Mouse (Mus musculus): Measurements from ENCODE around the gene Atad5.

Gene Atad5

GRCm38 (mm10) chr11:80150566-80150965 is 61.4 kb downstream of the Atad5 start:
- DNase-seq (ENCODE audit: extremely low spot score), result no peak

DNA sequence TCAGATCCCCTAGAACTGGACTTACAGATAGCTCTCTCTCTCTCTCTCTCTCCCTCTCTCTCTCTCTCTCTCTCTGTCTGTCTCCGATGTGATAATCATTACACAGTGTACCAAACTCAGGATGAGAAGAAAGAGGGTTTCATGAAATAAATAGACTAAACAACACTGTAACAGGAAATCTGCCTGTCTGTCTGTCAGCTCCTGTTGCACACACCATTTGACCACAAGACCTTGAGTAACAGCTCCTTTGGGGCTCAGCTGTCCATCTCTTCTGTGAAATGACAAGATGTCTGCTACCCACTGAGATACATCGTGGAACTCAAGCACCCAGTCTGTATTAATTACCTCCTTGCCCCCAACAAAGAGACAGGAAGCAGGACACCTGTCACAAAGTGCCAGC is 62.3 kb downstream of the Atad5 start:
- no peak for DNase-seq (ENCODE audit: extremely low spot score)

GRCm38 (mm10) chr11:80152376-80152775 is 63.2 kb downstream of the Atad5 start:
- DNase-seq (ENCODE audit: extremely low spot score), result no peak

GRCm38 (mm10) chr11:80153857-80154495 is 64.8 kb downstream of the Atad5 start, which contains the start of gene Adap2:
Gene Adap2 (plus strand): TSS chr11:80154105.
- peak; percentile 89 for DNase-seq (ENCODE audit: extremely low spot score)

DNA sequence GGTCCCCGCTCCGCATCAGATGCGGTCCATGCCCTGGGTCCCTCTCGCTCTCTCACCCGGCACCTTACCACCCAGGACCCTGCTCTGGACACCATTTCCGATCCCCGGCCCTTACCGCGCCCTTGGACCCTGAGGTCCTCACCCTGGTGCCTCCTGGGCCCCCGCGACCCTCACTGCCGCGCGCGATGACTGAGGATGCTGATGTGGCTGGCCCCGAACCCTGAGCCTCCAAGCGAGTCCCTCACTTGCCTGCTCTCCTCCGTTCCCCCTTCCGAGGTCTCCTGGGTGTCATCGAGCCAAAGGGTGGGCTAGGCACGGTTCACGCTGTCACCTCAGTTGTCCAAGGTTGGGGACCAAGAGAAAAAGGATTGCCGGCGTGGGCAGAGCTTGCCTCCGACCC is 65.3 kb downstream of the Atad5 start:
- no peak for DNase-seq (ENCODE audit: extremely low spot score)

- no peak for DNase-seq (ENCODE audit: extremely low spot score)
Observed at GRCm38 (mm10) chr11:80155541-80155940, 66.3 kb downstream of the Atad5 start.

DNA sequence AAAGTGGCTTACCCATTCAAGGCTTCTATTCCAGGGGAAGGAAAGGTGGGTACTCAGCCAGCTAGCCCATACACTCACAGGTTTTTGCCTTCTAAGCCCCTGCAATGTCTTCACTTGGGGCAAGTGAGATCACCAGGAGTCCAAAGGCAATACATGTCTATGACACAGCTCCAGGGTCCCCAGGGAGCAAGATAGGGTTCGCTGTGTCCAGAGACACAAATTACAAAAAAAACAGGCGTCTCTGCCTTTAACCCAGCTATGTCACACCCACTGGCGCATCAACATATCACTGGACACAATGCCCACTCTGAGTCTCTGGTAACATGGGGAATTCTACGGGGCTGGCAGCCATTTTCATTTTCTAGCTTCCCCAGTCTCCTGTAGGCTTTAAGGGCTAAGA is 66.8 kb downstream of the Atad5 start:
- no peak for DNase-seq (ENCODE audit: extremely low spot score)

DNA sequence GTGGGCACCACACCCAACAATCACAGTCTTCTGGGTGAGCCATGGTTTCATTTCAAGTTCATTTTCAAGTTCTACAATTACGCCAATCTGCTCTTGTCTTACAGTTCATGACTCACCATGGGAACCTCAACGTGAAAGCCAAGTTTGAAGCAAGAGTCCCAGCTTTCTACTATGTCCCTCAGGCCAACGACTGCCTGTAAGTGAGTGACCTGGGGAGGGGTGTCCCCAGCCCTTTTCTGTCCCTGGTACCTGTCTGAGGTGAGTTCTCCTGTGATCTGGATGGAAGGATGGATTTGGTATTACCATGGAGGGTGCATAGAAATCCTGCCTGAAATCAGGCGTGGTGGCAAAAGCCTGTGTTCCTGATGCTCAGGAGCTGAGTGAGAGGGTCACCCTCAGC is 67.6 kb downstream of the Atad5 start:
- DNase-seq (ENCODE audit: extremely low spot score), result no peak

DNA sequence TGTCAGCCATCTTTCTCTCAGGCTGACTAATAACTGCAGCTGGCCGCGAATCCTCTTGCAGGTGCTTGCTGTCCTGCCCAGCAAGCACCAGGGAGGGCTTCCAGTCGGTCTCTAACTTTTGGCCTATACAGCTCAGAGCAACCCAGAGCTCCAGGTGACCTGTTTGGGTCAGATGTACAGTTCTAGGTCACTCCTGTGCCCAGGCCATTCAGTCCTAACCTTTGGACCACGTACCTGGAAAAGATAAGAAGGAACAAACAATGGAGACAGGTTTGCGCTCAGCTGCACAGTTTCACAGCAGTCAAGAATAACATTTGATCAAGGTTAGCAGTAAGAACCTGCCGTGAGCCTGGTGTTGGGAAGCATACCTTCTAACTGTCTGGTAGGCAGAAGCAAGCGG is 69.8 kb downstream of the Atad5 start:
- DNase-seq (ENCODE audit: extremely low spot score), result no peak

DNA sequence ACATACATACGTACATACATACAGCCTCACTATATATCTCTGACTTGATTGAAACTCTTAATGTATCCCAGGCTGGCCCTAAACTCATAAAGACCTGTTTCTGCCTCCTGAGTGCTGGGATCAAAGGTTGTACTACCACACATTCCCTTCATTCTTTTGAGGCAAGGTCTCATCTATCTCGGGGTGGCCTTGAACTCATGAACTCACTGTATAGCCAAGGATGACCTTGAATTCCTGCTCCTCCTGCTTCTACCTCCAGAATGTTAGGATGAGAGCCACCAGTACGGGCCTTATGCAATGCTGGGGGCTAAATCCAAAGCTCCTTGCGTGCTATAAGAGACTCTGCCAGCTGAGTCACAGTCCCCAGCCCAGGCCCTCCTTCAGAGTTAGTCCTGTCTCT is 71.8 kb downstream of the Atad5 start:
- DNase-seq (ENCODE audit: extremely low spot score), result no peak

DNA sequence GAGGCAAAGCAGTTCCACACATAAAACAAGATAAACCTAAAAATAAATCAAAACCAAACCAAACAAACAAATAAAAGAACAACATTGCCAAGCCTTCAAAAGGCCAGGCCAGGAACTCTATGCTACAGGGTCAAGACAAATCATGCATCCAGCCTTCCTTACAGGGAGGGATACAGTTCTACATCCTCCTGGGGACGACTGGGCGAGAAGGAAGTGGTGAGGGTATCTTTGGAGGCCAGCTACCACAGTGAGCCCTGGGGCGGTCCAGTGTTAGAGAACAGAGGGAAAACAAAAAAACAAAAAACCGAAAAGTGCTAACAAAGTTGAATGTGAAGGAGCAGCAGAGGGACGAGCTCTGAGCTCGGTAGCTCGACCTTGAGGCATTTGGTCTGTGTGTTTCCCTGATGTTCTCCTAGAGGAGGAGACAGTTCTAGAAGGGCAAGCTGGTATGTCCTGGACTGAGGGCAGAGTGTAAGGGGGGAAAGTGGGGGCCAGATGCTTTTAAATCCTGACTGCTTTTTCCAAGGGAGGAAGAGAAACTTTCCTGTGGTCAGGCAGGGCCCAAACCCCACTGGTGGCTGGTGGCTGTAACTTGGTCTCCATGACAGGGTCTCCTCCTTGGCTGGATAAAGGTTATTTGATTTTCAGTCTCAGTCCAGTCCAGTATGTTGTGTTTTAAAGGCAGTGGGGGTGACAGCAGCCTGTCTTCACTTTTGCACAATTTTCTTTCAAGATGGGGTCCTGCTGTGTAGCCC is 74.3 kb downstream of the Atad5 start:
- DNase-seq (ENCODE audit: extremely low spot score), result no peak

GRCm38 (mm10) chr11:80164224-80164623 is 75.0 kb downstream of the Atad5 start:
- DNase-seq (ENCODE audit: extremely low spot score), result no peak

- no peak for DNase-seq (ENCODE audit: extremely low spot score)
Observed at GRCm38 (mm10) chr11:80168121-80168520, 78.9 kb downstream of the Atad5 start.

GRCm38 (mm10) chr11:80168611-80169249 is 79.5 kb downstream of the Atad5 start:
- DNase-seq (ENCODE audit: extremely low spot score), result no peak

GRCm38 (mm10) chr11:80169629-80170028 is 80.4 kb downstream of the Atad5 start:
- DNase-seq (ENCODE audit: extremely low spot score), result no peak

GRCm38 (mm10) chr11:80170351-80170750 is 81.2 kb downstream of the Atad5 start:
- DNase-seq (ENCODE audit: extremely low spot score), result no peak

DNA sequence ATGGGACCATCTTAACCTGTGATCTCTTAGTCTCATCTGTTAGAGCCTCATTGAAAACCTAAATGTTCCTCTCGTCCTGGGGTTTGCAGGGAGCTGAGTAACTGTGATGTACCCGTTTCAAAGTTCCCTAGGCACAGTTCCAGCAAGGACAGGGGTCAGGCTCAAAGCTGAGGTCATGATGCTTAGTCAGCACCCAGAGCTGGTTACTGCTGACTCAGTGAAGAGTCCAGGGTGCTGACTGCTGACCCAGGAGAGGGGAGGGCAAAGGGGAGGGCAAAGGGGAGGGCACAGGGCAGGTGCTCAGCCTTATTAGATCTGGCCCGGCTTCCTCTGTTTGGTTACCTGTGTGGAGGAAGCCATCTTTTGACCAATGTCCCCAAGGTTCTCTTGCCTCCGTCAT is 82.7 kb downstream of the Atad5 start:
- no peak for DNase-seq (ENCODE audit: extremely low spot score)

- no peak for DNase-seq (ENCODE audit: extremely low spot score)
Observed at GRCm38 (mm10) chr11:80173963-80174670, 84.9 kb downstream of the Atad5 start.

DNA sequence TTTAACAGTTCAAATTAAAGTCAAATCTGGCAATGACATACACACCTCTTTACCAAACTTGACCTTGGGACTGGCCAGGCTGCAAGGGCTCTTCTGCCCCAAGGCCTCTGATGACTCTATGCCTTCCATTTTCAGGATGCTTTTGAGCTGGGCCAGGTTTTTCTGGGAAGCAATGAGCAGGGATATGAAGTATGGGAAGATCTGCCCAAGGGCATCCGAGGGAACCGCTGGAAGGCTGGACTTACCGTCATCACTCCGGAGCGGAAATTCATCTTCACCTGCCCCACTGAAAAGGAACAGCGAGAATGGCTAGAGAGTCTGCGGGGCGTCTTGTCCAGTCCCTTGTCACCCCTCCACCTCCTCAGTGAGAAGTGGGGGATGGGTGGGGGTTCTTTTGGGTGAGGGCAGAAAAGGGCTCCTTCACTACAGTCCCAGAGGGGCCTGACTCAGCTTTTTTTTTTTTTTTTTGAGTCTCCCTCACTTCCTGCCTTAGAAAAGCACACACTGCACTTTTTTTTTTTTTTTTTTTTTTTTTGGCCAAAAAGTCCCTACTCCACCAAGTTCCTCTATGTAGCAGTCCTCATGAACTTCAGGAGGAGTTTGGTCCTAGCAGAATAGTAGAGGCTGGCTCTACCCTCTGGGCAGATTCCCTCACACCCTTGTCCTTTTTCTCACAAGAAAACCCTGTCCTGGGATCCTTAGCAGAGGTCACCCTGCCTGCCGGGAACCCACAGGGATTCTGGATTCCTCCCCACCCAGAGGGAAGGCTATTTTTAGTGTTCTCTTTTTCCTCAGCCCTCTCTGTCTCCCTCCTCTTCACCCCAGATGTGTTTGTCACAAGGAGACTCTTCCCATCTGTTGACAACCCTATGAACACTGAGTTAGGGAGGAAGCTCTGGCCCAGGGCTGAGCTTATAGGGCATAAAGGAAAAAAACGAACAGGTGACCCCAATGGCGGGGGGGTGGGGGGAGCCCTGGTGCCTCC is 88.0 kb downstream of the Atad5 start:
- no peak for DNase-seq (ENCODE audit: extremely low spot score)

DNA sequence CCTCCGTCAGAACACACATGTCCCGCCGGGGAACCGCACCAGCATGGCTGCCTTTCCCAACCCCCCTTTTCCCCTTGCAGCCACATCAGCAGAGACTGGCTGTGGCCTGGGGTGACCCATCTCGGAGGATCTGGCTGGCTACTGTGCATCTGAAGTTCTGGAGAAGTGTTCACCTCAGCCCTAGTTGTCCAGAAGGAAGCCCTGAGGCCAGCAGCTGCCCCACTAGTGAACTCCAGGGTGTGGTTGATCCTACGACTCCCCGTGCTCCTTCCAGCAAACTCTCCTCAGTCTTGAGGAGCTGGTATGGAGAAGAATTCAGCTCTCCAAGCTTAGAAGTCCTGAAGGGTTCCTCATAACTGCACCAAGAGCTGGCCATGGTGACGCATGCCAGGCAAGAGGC is 89.1 kb downstream of the Atad5 start:
- DNase-seq (ENCODE audit: extremely low spot score), result no peak

All from embryo, embryonic 9.5 days (tissue).